Mouse (Mus musculus) kidney, postnatal 14 days (tissue): ENCODE results near the gene Ubald2.
"Not testable (repeated sequence)": the region's sequence is repeated elsewhere in the genome, so short reads cannot be mapped to it uniquely, and the experiment has no call there.

ENCODE experiments used
- DNase-seq: peaks from one replicate; pipeline ENCODE4 v3.0.0; 2022; ENCODE audit warnings: mixed read lengths

Gene Ubald2

GRCm38 (mm10) chr11:116416196-116416943 is 17.5 kb upstream of the Ubald2 start:
- no peak for DNase-seq

GRCm38 (mm10) chr11:116417054-116417453 is 16.8 kb upstream of the Ubald2 start:
- DNase-seq, result no peak

GRCm38 (mm10) chr11:116418194-116418840 is 15.6 kb upstream of the Ubald2 start:
- DNase-seq, result no peak

GRCm38 (mm10) chr11:116418841-116419462 is 14.9 kb upstream of the Ubald2 start:
- DNase-seq, result no peak

GRCm38 (mm10) chr11:116421102-116421501 is 12.8 kb upstream of the Ubald2 start:
- no peak for DNase-seq

- no peak for DNase-seq
These were observed 11.3 kb upstream of the Ubald2 start for GRCm38 (mm10) chr11:116422562-116422961.

- DNase-seq, result no peak
These were observed 10.7 kb upstream of the Ubald2 start for GRCm38 (mm10) chr11:116423214-116423613.

- DNase-seq, result no peak
These were observed 9.9 kb upstream of the Ubald2 start for GRCm38 (mm10) chr11:116423782-116424620.

GRCm38 (mm10) chr11:116424621-116425407 is 9.1 kb upstream of the Ubald2 start:
- DNase-seq, result no peak

GRCm38 (mm10) chr11:116426328-116426727 is 7.6 kb upstream of the Ubald2 start:
- DNase-seq, result not testable (repeated sequence)

GRCm38 (mm10) chr11:116426852-116427575 is 6.9 kb upstream of the Ubald2 start:
- no peak for DNase-seq

GRCm38 (mm10) chr11:116428872-116429859 is 4.7 kb upstream of the Ubald2 start:
- no peak for DNase-seq

- no peak for DNase-seq
These were observed 3.9 kb upstream of the Ubald2 start for GRCm38 (mm10) chr11:116429862-116430613.

GRCm38 (mm10) chr11:116430723-116431427 is 3.0 kb upstream of the Ubald2 start:
- DNase-seq, result no peak

GRCm38 (mm10) chr11:116431428-116432077 is 2.3 kb upstream of the Ubald2 start:
- peak; percentile 63 for DNase-seq

- DNase-seq, result no peak
These were observed 1.8 kb upstream of the Ubald2 start for GRCm38 (mm10) chr11:116432127-116432526.

- DNase-seq, result no peak
These were observed 1.1 kb upstream of the Ubald2 start for GRCm38 (mm10) chr11:116432593-116433355.
